Mouse (Mus musculus) myocyte (in vitro differentiated cells): ENCODE data around the gene Ddx58.

Experiments
- MYOG ChIP-seq, 3 experiments: IDR thresholded peaks; one replicate each; pipeline ENCODE4 v1.6.1; 2011; ENCODE audit warnings: control low read depth in 2 of 3, low read depth in 2 of 3, mild to moderate bottlenecking in 2 of 3; ENCODE audit not compliant: insufficient read length in 2 of 3, control insufficient read depth in 1 of 3, insufficient read depth in 1 of 3
- POLR2A ChIP-seq: IDR thresholded peaks from one replicate; pipeline ENCODE4 v1.6.1; 2011; ENCODE audit warnings: low read depth, mild to moderate bottlenecking, control low read depth, moderate library complexity; ENCODE audit not compliant: insufficient read length
- REST ChIP-seq: IDR thresholded peaks from one replicate; pipeline ENCODE4 v1.6.1; 2011; ENCODE audit warnings: mild to moderate bottlenecking, control low read depth, moderate library complexity; ENCODE audit not compliant: insufficient read depth, insufficient read length
- SRF ChIP-seq: IDR thresholded peaks from one replicate; pipeline ENCODE4 v1.6.1; 2011; ENCODE audit warnings: low read depth; ENCODE audit not compliant: control insufficient read depth, insufficient read length
- USF1 ChIP-seq: IDR thresholded peaks from one replicate; pipeline ENCODE4 v1.6.1; 2011; ENCODE audit warnings: low read depth, mild to moderate bottlenecking, control low read depth, moderate library complexity

GRCm38 (mm10) chr4:40156153-40156552, 83.5 kb downstream of the Ddx58 start:
- TF ChIP-seq POLR2A = no peak
- no peak for TF ChIP-seq USF1
- TF ChIP-seq SRF = no peak
- no peak for TF ChIP-seq REST
- TF ChIP-seq MYOG (IDR thresholded peaks at IDR 0.05; ENCODE audit: control insufficient read depth in 1 of 3, insufficient read depth in 1 of 3, insufficient read length in 2 of 3, low read depth in 2 of 3) = no peak
